Mouse (Mus musculus): Measurements from ENCODE around the gene Ppp1r16b.

Gene Ppp1r16b

DNA sequence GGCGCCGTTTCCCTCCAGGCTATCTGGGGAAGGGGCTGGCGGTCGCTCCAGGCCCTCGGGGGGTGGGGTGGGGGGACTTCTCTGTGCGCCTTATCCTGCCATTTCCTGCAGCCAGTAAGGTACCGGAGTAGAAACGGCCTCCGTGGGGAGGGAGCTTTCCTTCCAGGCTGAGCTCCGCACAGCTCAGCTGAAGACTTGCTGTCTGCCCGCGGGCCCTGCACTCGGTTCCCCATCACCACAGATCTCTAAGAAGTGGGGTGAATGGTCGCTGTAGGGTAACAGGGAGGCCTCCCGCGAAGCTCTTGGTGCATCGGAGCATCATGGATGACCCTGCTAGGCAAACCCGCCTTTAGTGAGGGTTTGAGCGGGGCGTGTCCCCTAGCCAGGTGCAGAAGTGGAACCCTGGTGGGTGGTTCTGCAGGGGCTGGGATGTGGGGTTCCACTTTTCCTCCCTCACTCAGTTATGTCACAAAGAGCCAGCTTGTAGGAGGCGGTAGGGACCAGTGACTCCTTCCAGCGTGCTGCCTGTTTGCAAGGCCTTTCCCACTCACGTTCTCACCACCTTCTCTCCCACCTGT, 3.3 kb downstream of the Ppp1r16b start:
- DNase-seq: no peak

DNA sequence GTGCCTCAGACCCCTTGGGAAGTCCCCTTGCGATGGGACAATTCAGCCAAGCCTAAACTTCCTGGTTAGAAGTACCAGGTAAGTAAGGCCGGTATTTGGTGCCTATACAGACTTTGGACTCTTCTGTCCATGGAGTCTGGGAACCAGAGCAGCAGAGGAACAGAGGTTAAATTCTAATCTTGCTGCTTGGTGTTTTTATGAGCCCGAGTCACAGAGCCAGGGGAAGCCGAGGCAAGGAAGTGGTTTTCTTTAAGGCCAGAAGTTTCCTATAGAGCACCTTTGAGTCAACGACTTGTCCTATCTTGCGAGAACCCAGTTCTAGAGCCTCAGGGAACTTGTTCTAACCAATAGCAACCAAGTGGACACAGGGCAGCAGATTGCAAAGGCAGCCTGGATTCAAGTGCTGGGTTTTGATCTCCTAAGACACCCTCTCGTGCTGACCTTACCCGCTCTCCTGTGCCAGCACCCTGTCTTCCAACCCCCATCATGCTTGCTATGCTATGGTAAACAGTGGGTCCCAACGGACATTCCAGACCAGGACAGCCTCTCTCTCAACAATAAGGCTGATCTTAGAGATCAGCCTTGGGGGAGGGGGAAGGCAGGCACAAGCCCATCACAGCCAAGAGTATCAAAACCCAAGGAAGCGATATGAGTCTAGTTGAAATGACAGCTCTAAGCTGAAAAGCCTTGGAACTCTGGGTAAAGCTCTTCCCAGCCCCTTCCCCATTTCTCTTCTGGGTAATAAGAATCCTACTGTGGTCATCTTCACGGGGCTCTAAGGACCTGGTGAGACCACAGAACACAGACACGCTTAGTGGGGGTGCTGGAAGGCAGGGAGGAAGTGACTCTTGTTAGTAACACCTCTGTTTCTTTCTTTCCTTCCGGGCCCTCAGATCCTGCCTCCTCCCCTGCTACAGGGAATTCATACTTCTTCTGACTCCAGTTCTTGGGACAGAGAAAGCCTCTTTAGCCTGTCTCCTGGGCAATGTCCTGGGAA, 4.3 kb downstream of the Ppp1r16b start:
- peak; percentile 53 for DNase-seq

- peak; percentile 73 for DNase-seq
Measured at GRCm38 (mm10) chr2:158670571-158670970, 5.4 kb downstream of the Ppp1r16b start.

DNA sequence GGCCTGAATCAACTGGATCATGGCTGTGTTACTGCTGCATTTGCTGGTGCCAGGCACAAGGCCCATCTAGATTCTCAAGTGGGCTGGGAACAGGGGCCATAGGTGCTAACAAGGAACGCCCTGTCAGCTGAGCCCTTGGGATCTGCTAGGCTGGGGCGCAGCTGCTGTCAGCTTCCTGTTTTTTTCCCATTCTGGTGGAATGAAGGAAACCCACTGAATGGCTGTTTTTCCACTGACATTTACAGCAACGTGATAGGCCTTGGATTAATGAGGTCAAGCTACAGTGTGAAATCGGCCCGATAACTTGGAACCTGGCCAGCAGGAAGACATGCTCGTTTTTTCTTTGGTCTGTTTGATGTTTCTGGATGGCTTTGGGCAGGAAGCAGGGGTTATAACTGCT, 7.6 kb downstream of the Ppp1r16b start:
- DNase-seq: peak; percentile 75

- DNase-seq: no peak
Measured at GRCm38 (mm10) chr2:158673493-158673892, 8.3 kb downstream of the Ppp1r16b start.

DNA sequence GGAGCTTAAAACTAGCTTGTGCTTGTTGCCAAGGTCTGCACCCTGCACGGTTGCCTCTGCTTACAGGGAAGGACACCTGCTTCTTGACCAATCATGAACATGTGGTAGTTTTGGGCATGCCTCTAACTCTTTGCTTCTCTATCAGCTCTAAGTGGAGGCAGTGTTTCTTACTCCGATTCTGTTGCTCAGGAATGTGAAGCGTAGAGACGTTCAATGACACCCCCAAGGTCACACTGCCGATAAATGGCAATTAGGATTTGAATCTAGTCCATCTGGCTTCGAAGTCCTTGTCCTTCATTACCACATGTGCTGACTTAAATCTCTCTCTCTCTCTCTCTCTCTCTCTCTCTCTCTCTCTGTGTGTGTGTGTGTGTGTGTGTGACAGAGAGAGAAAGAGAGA, 8.9 kb downstream of the Ppp1r16b start:
- no peak for DNase-seq

- DNase-seq: no peak
Measured at GRCm38 (mm10) chr2:158674759-158675158, 9.6 kb downstream of the Ppp1r16b start.

GRCm38 (mm10) chr2:158675161-158675560, 10.0 kb downstream of the Ppp1r16b start:
- no peak for DNase-seq

DNA sequence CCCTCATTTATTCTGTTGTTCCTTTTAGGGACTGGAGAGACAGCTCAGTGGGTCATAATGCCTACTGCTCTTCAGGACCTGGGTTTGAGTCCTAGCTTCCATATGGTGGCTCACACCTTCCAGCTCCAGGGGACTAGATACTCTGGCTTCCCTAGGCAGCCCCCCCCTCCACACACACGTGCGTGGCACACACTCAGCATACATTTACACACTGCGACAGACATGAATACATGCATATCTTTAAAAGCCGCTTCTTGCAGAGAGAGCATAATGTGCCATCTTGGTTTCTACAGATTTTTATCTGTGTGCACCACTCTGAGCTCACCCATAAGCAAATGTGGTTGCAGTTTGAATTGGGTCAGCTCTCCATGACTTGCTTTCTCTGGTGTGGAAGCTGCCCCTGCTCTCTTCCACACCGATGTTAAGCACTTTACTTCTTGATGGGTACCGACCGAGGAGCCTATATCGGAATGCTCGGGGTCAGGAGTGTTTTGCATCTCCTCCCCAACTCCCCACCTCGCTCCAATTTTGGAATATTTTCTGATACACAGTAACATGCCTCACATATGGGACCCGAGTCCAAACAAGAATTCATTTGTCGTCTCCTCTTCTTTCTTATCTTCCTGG, 10.8 kb downstream of the Ppp1r16b start:
- DNase-seq: no peak

DNA sequence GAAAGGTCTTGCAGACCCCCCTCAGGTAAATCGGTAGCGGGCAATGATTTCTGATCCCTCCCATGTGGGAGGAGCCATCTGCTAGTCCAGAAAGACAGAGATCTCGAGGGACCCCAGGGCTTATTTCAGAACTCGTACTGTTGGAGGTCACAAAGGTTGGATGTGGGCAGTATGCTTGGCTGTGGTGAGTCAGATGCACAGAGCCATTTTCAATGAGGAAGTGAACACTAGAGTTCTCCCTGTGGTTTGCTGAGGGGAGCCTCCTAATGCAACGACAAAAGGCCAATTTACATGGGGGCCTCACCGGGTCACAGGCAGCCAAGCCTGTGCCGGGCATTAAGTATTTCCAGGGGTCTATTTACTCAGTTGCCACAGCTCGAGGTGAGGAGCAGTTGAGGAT, 12.7 kb downstream of the Ppp1r16b start:
- DNase-seq: no peak

DNA sequence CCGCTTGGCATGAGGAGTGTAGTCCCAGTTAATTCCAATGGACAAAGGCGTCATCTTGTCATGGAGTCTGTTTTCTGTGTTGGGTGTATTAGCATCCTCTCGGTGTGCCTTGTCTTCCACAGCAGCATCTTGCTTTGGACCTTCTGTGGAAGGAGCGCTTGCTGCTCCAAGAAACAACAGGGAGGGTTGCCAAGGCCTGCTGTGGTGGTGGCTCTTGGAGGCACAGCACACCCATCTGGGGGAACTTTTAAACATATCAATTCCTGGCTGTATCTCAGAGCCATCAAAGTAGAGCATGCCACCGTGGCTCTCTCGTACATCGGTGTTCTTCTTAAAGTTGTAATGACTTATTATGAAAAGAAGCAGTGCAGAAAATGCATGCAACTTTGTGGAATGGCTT, 13.9 kb downstream of the Ppp1r16b start:
- no peak for DNase-seq

DNA sequence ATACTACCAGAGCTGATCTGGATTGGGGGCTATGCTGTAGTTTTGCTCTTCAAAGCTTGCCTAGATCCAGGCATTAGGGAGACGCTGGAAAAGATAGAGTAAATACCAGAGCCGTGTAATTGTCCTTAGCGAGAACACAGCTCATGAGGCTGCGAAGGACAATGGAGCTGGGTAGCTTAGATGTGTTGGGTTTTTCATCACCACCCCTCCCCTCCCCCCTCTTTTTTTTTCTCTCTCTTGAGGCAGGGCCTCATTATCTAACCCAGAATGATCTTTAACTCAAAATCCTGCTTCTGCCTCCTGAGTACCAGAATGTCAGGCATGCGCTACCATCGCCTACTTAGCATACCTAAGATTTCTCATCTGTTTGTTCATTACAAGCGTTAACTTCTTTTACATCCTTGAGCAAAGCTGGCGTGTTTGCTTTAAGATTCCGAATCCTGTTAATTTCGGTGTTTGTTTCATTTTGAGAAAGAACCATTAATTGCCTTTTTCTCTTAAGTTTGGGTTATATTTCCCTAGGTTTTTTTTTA, 15.2 kb downstream of the Ppp1r16b start:
- no peak for DNase-seq

- DNase-seq: no peak
Measured at GRCm38 (mm10) chr2:158681714-158682113, 16.5 kb downstream of the Ppp1r16b start.

GRCm38 (mm10) chr2:158682344-158683037, 17.3 kb downstream of the Ppp1r16b start:
- DNase-seq: no peak

GRCm38 (mm10) chr2:158683038-158683413, 17.8 kb downstream of the Ppp1r16b start:
- no peak for DNase-seq

DNA sequence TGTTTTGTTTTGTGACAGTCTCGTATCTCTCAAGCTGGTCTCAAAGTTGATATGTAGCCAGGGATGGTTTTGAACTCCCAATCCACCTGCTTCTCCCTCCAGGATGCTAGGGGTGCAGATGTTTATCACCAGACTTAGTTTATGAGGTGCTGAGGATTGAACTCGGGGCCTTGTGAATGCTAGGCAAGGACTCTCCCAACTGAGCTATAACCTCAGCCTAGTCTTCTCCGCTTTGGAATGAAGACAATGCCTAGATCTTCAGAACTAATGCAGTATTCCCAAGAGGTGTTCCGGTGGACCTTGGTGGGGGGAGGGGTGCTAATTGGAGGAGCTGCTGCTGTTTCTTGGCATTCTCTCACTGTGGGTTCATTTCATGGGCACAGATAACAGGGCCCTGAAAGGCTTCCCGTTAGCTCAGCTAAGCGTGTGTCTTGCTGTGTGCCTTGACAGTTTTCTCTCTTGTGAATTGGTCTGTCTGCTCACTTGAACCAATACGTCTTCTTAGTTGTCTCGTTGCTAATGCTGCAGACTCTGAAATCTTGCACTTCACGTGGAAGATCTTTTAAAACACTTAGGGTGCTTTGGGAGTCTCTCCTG, 19.1 kb downstream of the Ppp1r16b start:
- DNase-seq: no peak

GRCm38 (mm10) chr2:158684910-158685309, 19.7 kb downstream of the Ppp1r16b start:
- DNase-seq: no peak

DNA sequence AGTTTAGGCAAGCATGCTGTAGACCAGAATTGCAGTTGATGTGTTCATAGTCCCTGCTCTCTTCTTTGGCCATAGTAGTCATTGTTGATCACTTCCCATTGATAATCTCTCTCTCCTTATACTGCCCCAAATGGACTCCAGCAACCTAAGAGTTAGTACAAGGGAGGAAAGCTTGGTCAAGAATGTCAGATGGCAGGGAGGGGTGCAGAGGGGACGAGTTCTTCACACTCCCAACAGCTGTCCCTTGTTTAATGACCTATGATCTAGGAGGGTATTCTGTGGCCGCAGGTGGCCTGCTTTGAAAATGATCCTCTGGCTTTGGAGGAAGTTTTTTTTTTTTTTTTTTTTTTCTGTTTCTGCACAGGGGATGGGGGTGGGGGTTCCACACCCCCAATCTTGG, 21.2 kb downstream of the Ppp1r16b start:
- no peak for DNase-seq

DNA sequence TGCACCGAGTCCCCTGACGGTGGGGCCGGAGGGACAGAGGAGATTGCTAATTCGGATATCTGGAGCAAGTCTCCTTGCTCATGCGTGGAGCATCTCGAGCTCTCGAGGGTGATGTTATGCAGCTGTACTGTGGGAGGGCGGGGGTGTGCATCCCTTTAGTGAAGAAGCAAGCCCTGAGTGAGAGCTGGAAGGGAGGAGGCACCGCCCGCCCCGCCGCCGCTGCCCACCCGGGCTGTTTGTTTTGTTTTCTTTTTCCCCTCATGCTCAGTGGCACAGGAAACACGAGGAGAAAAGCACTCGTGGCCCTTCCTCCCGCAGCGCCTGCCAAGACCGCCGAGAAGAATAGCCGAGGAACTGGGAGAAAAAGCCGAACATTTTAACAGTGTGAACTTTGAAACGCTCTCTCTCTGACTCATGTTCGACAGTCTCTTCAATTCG, 22.6 kb downstream of the Ppp1r16b start:
- DNase-seq: peak; percentile 79

DNA sequence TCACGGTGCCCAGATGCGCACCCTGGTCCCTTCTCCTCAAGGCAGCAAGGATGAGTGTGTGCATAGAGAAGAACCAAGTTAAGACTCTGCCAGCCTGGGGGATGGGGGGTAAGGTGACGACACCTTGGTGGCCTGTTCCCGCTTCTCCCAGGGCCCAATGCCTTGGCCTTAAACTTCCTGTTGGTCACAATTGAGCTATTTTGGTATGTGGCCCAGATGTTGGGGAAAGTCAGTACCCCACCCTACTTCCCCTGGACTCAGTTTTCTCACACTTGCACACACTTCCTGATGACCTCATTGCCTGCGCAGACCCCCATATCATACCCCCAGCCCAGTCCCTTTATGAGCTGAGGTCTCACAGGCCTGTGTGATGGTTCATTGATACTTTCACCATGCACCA, 23.9 kb downstream of the Ppp1r16b start:
- no peak for DNase-seq

DNA sequence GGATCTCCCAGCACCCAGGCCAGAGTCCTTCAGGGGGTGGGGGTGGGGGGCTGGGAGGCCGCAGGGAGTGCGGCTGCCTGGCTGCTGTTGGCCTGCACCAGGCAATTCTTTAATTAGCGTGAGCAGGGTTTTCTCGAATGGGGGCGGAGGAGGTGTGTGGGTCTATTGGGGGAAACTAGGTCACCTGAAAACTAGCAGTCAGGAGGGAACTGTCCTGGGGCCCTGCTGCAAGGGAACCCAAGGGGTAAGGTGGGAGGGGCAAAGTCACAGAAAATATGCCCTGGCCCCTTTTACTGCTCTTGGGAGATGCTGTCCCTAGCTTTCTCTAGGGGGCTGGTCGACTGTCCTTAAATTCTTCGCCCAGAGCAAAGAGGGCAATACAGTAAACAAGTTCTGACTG, 24.4 kb downstream of the Ppp1r16b start:
- no peak for DNase-seq

- no peak for DNase-seq
Measured at GRCm38 (mm10) chr2:158690116-158690515, 24.9 kb downstream of the Ppp1r16b start.

- no peak for DNase-seq
Measured at GRCm38 (mm10) chr2:158692191-158692590, 27.0 kb downstream of the Ppp1r16b start.

Measured in kidney, adult 18-20 months (tissue).